Mouse (Mus musculus) heart, postnatal 0 days (tissue): ENCODE data around the gene Pdzrn4.
A peak's percentile ranks its signal among the peaks of the same experiment; 100 is the strongest.

Experiments used
- CTCF ChIP-seq: IDR thresholded peaks from 2 replicates; pipeline ENCODE4 v1.5.1; 2016; ENCODE audit warnings: antibody characterized with exemption, control low read depth, low read depth
- EP300 ChIP-seq: IDR thresholded peaks from 2 replicates; pipeline ENCODE4 v1.6.1; 2016; ENCODE audit warnings: antibody characterized with exemption, low read depth

- TF ChIP-seq CTCF (peak; percentile 58), EP300 (no peak)
These were observed 51.0 kb downstream of the Pdzrn4 start for GRCm38 (mm10) chr15:92447708-92448147.
